Mouse (Mus musculus): ENCODE measurements around the gene Znhit6.

GRCm38 (mm10) chr3:145648991-145649851, 73.2 kb downstream of the Znhit6 start:
- TF ChIP-seq TAL1 (IDR thresholded peaks at IDR 0.05; ENCODE audit: low read length) = no peak
- no peak for TF ChIP-seq GATA1 (IDR thresholded peaks at IDR 0.05; ENCODE audit: low read length)
